ENCODE assay signal across 11 mouse cellular contexts in the genomic region with DNA sequence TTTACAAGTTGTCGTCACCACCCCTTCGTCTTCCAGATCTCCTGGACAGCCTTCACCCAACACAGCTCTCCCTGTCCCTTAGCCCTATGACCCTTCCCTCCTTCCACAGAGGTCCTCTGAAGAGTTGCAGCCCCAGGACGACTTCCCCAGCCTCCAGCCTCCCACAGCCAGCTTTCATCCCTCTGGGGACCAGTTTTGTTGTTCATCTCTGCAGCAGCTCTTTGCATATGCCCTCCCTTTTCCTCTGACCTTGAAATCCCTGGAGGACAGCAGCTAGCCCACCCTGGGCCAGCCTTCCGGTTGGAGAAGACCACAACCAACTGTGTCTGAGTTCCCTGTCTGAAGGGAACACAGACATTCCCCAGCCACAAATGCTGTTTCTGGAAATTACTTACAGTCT.
"Had no signal": no experiment of that assay in that cellular context is flagged by ENCODE, and none has a peak within 500 bp of the region (broad histone marks: within the 10 kb centered on the region; RNA-seq: fewer than 3 reads in every experiment).

No protein-coding gene starts in this region.

- H3K9ac ChIP-seq: limb, embryonic 15.5 days; liver, embryonic 12.5 days; lung, embryonic 15.5 days; midbrain, embryonic 12.5 days; neural tube, embryonic 15.5 days had no signal

- H3K9me3 ChIP-seq: limb, embryonic 15.5 days; liver, embryonic 12.5 days; lung, embryonic 15.5 days; midbrain, embryonic 12.5 days; neural tube, embryonic 15.5 days had no signal

- DNase-seq: layer of hippocampus, adult 9-11 months; layer of hippocampus, postnatal 36 days; right cerebral cortex, adult 18-20 months; thymus, postnatal 14 days had no signal

- H3K4me1 ChIP-seq: limb, embryonic 15.5 days; liver, embryonic 12.5 days; lung, embryonic 15.5 days; midbrain, embryonic 12.5 days; neural tube, embryonic 15.5 days had no signal

- H3K4me2 ChIP-seq: limb, embryonic 15.5 days; liver, embryonic 12.5 days; lung, embryonic 15.5 days; midbrain, embryonic 12.5 days; neural tube, embryonic 15.5 days had no signal

- H3K36me3 ChIP-seq: limb, embryonic 15.5 days; liver, embryonic 12.5 days; lung, embryonic 15.5 days; midbrain, embryonic 12.5 days had no signal

- ATAC-seq: intestine, embryonic 16.5 days; liver, embryonic 12.5 days had no signal

- H3K4me3 ChIP-seq: limb, embryonic 15.5 days; liver, embryonic 12.5 days; lung, embryonic 15.5 days; midbrain, embryonic 12.5 days; neural tube, embryonic 15.5 days had no signal

- H3K27me3 ChIP-seq: limb, embryonic 15.5 days; liver, embryonic 12.5 days; lung, embryonic 15.5 days; midbrain, embryonic 12.5 days; neural tube, embryonic 15.5 days had no signal

- H3K27ac ChIP-seq: limb, embryonic 15.5 days; liver, embryonic 12.5 days; lung, embryonic 15.5 days; midbrain, embryonic 12.5 days; neural tube, embryonic 15.5 days; stomach, postnatal 0 days had no signal
